Mouse (Mus musculus) midbrain, postnatal 0 days (tissue): Measurements from ENCODE around the gene Tubb3. TPM values are rescaled to one million over a fixed set of nuclear protein-coding genes. Genes with fewer than 3 reads are reported as not detected.

Source experiments
- ATAC-seq: fragments of 200-750 bp; cut with Nextera tagmentation; 2 replicates; pipeline ENCODE4 v1.8.0; 2017; ENCODE audit warnings: moderate number of reproducible peaks, mild to moderate bottlenecking, moderate TSS enrichment, moderate library complexity; ENCODE audit not compliant: low FRiP score
- DNase-seq: peaks from one replicate; pipeline ENCODE4 v3.0.0-alpha.2; 2015; ENCODE audit warnings: low spot score
- H3K27ac ChIP-seq: fragments of 300-500 bp; sonication (generic); 2 replicates; pipeline ENCODE4 v1.5.1; 2014; ENCODE audit warnings: low read depth, mild to moderate bottlenecking, low read length, mixed read lengths
- H3K27me3 ChIP-seq: fragments of 300-500 bp; sonication (generic); 2 replicates; pipeline ENCODE4 v1.6.1; 2014; ENCODE audit warnings: low read length, control low read depth, mixed read lengths; ENCODE audit not compliant: insufficient read depth
- H3K36me3 ChIP-seq: fragments of 300-500 bp; sonication (generic); 2 replicates; pipeline ENCODE4 v1.6.1; 2014; ENCODE audit warnings: low read length, control low read depth, mixed read lengths; ENCODE audit not compliant: insufficient read depth
- H3K4me1 ChIP-seq: fragments of 300-500 bp; sonication (generic); 2 replicates; pipeline ENCODE4 v1.6.1; 2014; ENCODE audit warnings: mild to moderate bottlenecking, control low read depth, antibody characterized with exemption, low read length, mixed read lengths; ENCODE audit not compliant: insufficient read depth
- H3K4me2 ChIP-seq: fragments of 300-500 bp; sonication (generic); 2 replicates; pipeline ENCODE4 v1.6.1; 2014; ENCODE audit warnings: low read depth, mild to moderate bottlenecking, low read length, mixed read lengths; ENCODE audit not compliant: poor library complexity, severe bottlenecking
- H3K4me3 ChIP-seq: fragments of 300-500 bp; sonication (generic); 2 replicates; pipeline ENCODE4 v1.5.1; 2014; ENCODE audit warnings: low read depth, mild to moderate bottlenecking, low read length, moderate library complexity
- H3K9ac ChIP-seq: fragments of 300-500 bp; sonication (generic); replicated peaks from 2 replicates; pipeline ENCODE4 v1.6.1; 2014; ENCODE audit warnings: mild to moderate bottlenecking, low read length, moderate library complexity, mixed read lengths; ENCODE audit not compliant: poor library complexity, severe bottlenecking
- H3K9me3 ChIP-seq: fragments of 300-500 bp; sonication (generic); 2 replicates; pipeline ENCODE4 v1.6.1; 2016; ENCODE audit warnings: low read length, control low read depth
- CTCF ChIP-seq: IDR thresholded peaks from 2 replicates; pipeline ENCODE4 v1.5.1; 2016; ENCODE audit warnings: antibody characterized with exemption, mild to moderate bottlenecking
- WGBS: fragments of 180-500 bp; shearing (Covaris S2); extraction: QIAGEN DNeasy Blood & Tissue Kit; methylation state at CpG from one replicate; pipeline ENCODE4 v1.1.7; 2014; 5-methylcytosine and 5-hydroxymethylcytosine counted together
- polyA plus RNA-seq: library from polyadenylated mRNA; unstranded; fragments of >200 nt; fragmentation: Nextera tagmentation; extraction: Ambion mirVana; gene quantifications from 2 replicates; pipeline ENCODE4 v1.2.1, GENCODE M21; 2015
- total RNA-seq: library from RNA; depleted of rRNA; stranded (reverse); fragments of >200 nt; gene quantifications from 2 replicates; pipeline ENCODE4 v1.2.3, GENCODE M21; 2014

The Tubb3 gene
- total and polyA plus RNA-seq, 2 experiments from 2014 or later, result 1,921 to 3,963 TPM

DNA sequence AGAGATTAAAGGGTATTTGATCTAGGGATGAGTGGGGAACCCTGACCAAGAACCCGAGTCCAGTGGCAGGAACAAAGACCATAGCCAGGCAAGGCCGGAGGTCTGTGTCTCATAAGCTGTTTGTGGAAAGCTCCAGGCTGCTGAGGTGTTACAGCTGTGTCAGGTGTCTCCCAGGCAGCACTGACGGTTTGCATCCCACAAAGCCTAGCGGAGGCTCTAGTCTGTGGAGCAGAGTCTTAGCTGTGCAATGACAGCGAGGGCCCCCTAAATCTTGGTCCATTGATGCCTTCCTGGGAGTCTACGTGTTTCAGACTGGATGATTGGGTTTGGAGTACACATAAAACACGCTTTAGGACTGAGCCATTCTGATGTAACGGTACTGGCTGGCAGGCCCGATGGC lies 9.3 kb upstream of the Tubb3 start:
- no peak overlapping the region for H3K4me3 ChIP-seq
- ATAC-seq (no peak), DNase-seq (no peak)
- no peaks in the 10 kb centered on the region; the same call in 1 of the 2 replicates for H3K4me1 ChIP-seq
- no peak overlapping the region for H3K9ac ChIP-seq
- H3K9me3 ChIP-seq, result no peaks in the 10 kb centered on the region
- no peak overlapping the region for H3K4me2 ChIP-seq
- peaks cover 59% of the 10 kb centered on the region for H3K36me3 ChIP-seq
- WGBS, result 90% methylated on average over 9 of the region's 9 CpGs
- H3K27me3 ChIP-seq, result no peaks in the 10 kb centered on the region
- no peak overlapping the region for H3K27ac ChIP-seq
- TF ChIP-seq CTCF, result no peak

GRCm38 (mm10) chr8:123402730-123403326 lies 8.4 kb upstream of the Tubb3 start:
- H3K4me3 ChIP-seq, result no peak overlapping the region
- peaks cover 51% of the 10 kb centered on the region for H3K36me3 ChIP-seq
- no peak overlapping the region for H3K4me2 ChIP-seq
- TF ChIP-seq CTCF, result no peak
- no peaks in the 10 kb centered on the region for H3K27me3 ChIP-seq
- DNase-seq (no peak), ATAC-seq (no peak)
- H3K27ac ChIP-seq, result no peak overlapping the region
- H3K4me1 ChIP-seq, result no peaks in the 10 kb centered on the region; the same call in 1 of the 2 replicates
- 97% methylated on average over 9 of the region's 9 CpGs for WGBS
- H3K9ac ChIP-seq, result no peak overlapping the region
- no peaks in the 10 kb centered on the region for H3K9me3 ChIP-seq

DNA sequence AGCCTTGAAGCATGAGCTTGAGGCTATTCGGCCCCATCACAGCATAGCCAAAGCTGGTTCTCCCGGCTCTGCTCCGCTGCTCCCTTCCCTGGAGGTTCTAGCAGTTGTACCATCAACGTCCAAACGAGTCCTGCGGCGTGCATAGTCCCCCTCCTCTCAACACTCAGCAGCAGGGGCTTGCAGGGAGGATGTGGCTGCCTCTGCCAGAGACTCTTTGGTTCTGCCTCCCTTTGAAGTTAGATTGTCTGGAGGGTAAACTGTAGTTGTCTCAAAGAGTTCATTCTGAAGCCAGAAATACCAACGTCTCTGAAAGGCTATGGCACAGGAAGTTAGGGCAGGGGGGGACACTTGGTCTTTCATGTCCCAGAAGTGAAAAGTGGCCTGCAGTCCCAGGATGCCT lies 6.7 kb upstream of the Tubb3 start:
- Histone ChIP-seq H3K4me2 (no peak overlapping the region), H3K27ac (no peak overlapping the region), H3K36me3 (peaks cover 34% of the 10 kb centered on the region), H3K4me3 (no peak overlapping the region), H3K4me1 (peaks cover 9% of the 10 kb centered on the region), H3K9me3 (no peaks in the 10 kb centered on the region), H3K27me3 (no peaks in the 10 kb centered on the region), H3K9ac (no peak overlapping the region)
- DNase-seq (no peak), ATAC-seq (no peak)
- 26% methylated on average over 8 of the region's 8 CpGs for WGBS
- TF ChIP-seq CTCF, result no peak

DNA sequence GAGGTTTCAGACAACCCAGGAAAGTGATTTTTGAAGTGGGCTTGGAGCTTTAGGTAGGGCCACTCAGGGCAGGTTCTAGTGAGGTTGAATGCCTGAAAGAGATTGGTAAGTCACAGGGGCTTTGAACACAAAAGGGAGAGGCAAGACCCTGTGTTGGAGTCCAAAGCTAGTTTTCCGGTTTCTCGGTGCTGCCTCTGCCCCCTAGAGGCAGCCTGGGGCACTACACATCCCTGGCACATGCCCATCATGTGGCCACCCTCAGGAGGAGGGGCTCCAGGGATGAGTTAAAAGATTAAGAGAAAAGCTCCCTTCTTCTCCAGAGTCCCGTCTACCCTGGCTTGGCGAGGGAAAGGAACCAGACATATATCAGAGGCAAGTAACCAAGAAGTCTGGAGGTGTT lies 4.4 kb upstream of the Tubb3 start, which contains the start of gene Mc1r:
Gene Mc1r (plus strand): TSS at position 322 of the 400 bp plus-strand sequence.
- 0% methylated on average over 4 of the region's 4 CpGs for WGBS
- Histone ChIP-seq H3K9me3 (no peaks in the 10 kb centered on the region), H3K4me1 (peaks cover 14% of the 10 kb centered on the region), H3K4me3 (no peak within 1 kb of the TSS), H3K36me3 (peaks cover 13% of the 10 kb centered on the region), H3K27ac (no peak within 1 kb of the TSS), H3K9ac (no peak within 1 kb of the TSS), H3K27me3 (no peaks in the 10 kb centered on the region), H3K4me2 (peak within 1 kb of the TSS; percentile 12; the same call in 1 of the 2 replicates)
- TF ChIP-seq CTCF, result peak; percentile 87
- ATAC-seq, result 0 out of 2 replicates have a peak, but pooled peaks have one; percentile 1
- DNase-seq, result peak; percentile 75

- ATAC-seq (no peak), DNase-seq (no peak)
- 94% methylated on average over 13 of the region's 13 CpGs for WGBS
Measured at GRCm38 (mm10) chr8:123407612-123408011, 3.6 kb upstream of the Tubb3 start.

More at GRCm38 (mm10) chr8:123407612-123408011, 3.6 kb upstream of the Tubb3 start:
- H3K36me3 ChIP-seq, result peaks cover 6% of the 10 kb centered on the region; the same call in 1 of the 2 replicates
- peaks cover 14% of the 10 kb centered on the region for H3K4me1 ChIP-seq
- no peak overlapping the region for H3K4me2 ChIP-seq
- H3K27ac ChIP-seq, result no peak overlapping the region
- H3K9me3 ChIP-seq, result no peaks in the 10 kb centered on the region
- no peak for TF ChIP-seq CTCF
- H3K4me3 ChIP-seq, result no peak overlapping the region
- no peak overlapping the region for H3K9ac ChIP-seq
- no peaks in the 10 kb centered on the region for H3K27me3 ChIP-seq
